Mouse (Mus musculus) right cerebral cortex, postnatal 10 days (tissue): ENCODE data around the gene Gm20661.

Source experiments
- DNase-seq, 2 experiments: peaks; one replicate each; pipeline ENCODE4 v3.0.0; 2021; ENCODE audit warnings: low spot score in 2 of 2

Gene Gm20661

GRCm38 (mm10) chr9:107967437-107967836 lies 15.4 kb upstream of the Gm20661 start:
- peak in 1 of 2 experiments; percentile 21 for DNase-seq

DNA sequence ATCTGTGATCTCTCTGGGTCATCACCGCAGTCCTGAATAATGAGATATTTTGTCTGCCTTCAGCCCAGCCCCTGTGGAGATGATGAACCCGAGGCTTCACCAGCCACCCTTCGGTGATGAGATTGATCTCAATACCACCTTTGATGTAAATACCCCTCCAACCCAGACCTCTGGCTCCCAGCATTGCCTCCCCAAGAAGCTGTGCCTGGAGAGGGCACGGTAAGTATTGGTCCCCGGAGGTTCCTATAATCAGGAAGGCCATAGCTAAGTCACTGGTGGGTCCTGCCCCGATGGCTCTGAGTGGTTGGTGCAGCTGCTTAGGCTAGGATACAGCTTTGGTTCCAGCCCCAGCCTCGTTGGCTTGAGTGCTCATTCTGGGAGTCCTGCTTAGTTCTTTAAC lies 14.3 kb upstream of the Gm20661 start:
- DNase-seq, result no peak

DNA sequence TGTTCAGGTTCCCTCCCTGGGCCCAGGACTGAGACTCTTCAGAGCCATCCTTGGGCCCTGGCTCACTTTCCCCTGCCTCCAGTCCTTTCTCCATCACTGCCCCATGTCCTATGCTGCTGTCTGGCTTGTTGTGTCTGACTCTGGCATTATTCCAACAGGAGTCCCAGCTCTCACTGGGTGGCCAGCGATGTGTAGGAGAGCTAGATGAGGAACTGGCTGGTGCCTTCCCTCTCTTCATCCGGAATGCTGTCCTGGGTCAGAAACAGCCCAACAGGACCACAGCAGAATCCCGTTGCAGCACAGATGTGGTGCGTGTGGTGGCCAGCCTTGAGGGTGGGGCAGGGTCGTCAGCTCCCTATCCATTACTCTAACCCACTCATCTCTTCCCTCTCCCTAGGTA lies 12.5 kb upstream of the Gm20661 start:
- DNase-seq, result peak in 1 of 2 experiments; percentile 20

GRCm38 (mm10) chr9:107971690-107972541 lies 10.9 kb upstream of the Gm20661 start:
- DNase-seq, result no peak

DNA sequence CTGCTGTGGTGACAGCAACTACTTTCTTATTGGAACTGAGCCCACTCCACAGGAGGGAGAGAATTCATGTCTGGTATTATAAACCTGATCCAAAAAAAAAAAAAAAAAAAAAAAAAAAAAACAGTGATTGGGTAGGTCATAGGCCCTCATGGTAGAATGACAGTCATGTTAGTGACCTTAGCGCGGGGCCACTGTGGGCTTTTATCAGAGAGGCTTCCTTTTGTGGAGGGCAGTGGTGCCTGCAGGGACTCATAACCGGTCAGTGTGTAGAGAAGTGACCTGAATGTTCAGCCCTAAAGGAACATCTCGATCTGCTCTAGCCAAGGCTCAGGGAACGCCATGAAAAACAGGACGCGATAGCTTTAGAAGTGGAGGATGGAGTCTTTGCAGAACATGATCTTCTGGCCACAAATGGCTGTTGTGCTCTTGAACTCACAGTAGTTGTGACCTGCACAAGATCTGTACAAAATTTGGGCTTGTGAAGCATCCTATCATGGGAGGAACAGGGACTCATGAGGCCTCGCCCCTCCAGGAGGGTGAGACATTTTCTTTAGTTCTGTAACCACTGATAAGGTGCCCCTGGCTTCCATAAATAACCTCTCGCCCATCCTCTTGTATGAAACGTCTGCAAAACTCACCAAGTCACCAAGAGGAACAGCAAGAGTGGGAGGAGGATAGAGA lies 8.2 kb upstream of the Gm20661 start:
- no peak for DNase-seq

- no peak for DNase-seq
Observed at GRCm38 (mm10) chr9:107975399-107976386, 7.2 kb upstream of the Gm20661 start, which contains the start of gene Uba7. Uba7 (plus strand) TSS chr9:107975505.

GRCm38 (mm10) chr9:107978815-107979214 lies 4.0 kb upstream of the Gm20661 start:
- no peak for DNase-seq

- no peak for DNase-seq
Observed at GRCm38 (mm10) chr9:107981684-107982605, 913 bp upstream of the Gm20661 start.

DNA sequence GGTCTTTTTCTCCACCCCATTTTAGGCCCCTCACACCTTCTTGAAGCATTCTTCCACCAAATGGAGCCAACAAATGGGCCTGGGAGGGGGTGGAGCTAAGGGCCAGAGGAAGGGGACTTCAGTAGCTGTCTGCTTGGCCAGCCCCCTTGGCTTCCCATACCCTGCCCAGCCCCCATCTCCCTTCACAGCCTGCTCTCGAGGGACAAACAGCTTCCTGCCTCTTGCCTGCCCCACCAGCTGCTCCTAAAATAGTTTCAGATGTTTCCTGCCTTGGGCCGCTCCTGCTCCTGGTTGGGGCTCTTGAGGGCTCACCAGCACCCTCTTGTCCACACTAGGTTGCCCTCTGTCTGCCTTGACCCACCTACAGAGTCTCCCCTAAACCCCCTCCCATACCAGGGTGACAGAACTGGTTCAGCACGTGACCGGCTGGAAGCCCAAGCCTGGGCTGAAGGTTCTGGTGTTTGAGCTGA lies 598 bp downstream of the Gm20661 start:
- DNase-seq, result peak; percentile 79 to 80

DNA sequence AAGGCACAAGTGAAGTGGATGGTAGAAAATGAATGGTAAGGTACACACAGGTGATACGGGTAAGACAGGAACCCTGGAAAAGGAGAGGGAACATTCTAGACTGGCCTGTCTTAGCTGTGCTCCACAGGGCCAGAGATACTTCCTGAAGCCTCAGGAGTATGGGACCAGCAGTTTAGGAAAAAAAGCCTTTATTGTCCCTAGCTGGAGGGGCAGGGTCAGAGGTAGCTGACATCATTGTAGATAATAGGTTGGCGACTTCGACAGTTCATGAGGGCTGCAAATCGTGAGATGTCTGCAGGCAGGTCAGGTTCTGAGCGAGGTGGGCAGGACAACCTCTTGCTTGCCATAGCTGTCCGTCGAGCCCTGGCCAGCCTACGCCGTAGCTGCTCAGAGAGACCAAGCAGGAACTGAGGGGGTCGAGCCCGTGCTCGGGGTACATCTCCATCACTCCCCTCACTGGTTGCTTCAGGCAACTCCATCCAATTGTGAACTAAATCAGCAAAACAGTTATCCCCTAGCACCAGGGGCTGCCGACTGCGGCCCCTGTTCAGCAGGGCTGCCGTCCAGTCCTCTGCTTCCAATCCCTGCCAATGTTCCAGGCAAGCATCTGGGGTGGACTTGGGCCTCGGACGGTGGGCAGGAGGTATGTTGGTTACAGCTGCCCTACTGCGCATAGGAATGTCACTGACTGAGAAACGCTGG lies 1.3 kb downstream of the Gm20661 start:
- DNase-seq, result no peak

DNA sequence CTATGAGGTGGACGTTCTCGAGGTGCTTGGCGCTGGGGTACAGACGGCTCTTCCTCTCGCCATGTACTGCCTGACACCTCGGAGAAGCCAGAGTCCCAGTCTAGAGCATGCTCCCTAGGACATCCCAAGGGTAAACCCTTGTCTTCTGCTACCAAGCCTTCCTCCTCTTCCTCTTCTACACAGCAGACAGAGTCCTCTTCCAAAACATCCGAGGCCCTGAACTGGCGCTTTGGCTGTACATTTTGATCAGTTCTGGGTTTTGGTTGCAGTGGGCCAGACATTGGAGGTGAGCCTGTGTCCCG lies 1.8 kb downstream of the Gm20661 start:
- DNase-seq, result no peak

DNA sequence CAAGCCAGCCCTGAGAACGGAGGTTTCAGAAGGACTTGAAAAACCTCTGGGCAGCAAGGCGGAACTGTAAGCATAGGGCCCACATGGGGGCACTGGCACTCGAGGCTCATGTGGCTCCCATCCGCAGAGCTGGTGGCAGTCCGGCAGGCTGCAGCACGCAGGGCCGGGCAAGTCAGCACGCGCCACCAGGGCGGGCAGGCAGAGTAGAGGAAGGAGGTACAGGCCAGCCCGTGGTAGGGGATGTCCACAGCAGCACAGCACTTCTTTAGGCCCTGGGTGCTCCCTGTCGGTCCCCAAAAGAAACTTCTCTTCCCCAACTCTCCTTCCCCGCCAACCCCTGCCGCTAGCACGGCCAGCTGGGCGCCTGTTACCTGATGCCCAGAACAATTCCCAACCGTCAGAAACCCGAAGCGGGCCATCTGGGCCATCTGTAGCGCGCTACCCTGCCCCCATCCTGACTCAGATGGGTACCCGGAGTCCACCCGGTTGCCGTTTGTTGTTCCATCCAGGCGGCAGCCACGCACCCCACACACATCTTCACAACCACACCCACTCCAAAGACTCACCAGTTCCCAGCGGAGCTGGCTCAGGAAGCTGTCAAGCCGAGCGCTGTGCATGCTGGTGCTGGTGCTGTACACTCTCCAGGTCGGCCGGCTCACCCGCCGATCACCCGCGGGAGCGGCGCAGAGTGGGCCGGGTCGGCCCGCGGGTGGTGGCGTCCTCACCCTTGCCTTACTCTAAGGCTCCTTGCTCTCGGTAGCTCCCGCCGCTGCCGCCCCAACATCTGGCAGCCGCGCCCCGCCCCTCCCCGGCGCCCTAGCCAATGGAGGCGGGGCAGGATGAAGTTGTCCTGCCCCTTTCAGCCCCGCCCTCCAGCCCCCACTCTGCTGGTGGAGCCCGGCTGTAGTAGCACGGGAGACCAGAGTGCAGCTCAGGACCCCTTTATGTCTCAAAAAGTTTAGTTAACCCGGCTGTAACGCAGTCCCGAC lies 2.6 kb downstream of the Gm20661 start, which contains the start of gene Inka1:
Gene Inka1, minus strand, starts transcription at position 749 of the 989 bp plus-strand sequence.
- peak; percentile 81 to 83 for DNase-seq

DNA sequence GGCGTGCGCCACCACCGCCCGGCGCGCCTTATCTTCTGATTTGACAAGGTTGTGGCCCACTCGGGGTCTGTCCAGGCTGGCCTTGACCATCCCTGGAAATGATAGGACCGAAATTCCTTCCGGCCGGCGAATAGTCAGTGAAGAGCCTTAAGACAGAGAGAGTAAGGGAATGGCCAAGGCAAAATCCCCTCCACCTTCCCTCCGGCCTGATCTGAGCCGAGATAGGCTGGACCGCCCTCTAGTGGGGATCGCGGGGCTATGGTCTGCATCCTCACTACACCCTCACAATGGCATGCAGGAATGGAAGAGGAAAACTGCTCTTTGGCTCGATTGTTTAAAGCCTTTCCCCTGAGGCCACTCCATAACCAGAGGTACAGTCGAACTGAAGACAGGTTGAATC lies 3.5 kb downstream of the Gm20661 start:
- DNase-seq, result peak; percentile 77 to 86

- no peak for DNase-seq
Observed at GRCm38 (mm10) chr9:107987950-107988349, 5.1 kb downstream of the Gm20661 start.

- DNase-seq, result no peak
Observed at GRCm38 (mm10) chr9:107992197-107992596, 9.3 kb downstream of the Gm20661 start, which contains the start of gene Cdhr4. Cdhr4 (plus strand) TSS chr9:107992497.

- DNase-seq, result no peak
Observed at GRCm38 (mm10) chr9:107993013-107993412, 10.2 kb downstream of the Gm20661 start.

- DNase-seq, result no peak
Observed at GRCm38 (mm10) chr9:107994464-107994863, 11.6 kb downstream of the Gm20661 start.

DNA sequence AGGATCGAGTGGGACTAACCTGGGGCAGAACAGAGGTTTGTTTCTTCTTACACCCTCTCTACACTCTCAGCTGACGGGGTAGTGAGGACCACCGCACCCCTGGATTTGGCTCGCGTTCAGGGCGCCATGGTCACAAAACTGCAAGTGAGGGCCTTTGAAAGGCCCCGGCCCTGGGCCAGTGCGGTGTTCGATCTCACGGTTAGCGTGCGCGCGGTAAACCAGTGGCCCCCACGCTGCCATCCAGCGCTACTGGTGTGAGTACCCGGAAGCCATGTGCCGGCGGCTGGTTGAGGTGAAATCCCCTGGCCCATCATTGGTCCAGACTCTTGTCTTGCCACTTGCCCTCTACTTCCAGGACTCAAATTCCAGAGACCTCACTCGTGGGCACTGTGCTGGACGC lies 12.7 kb downstream of the Gm20661 start:
- DNase-seq, result no peak

GRCm38 (mm10) chr9:107996049-107996448 lies 13.2 kb downstream of the Gm20661 start, which contains the start of gene Gm20662:
Gm20662 (plus strand) TSS chr9:107996349.
- DNase-seq, result no peak
